Mouse (Mus musculus) skeletal muscle tissue, adult 2 months (tissue): ENCODE results near the gene Cnnm1.

Source experiments
- DNase-seq: peaks from one replicate; pipeline ENCODE4 v3.0.0-alpha.2; 2012; ENCODE audit warnings: low read depth, low spot score

Cnnm1 gene

GRCm38 (mm10) chr19:43511621-43512620 is 71.7 kb downstream of the Cnnm1 start:
- peak; percentile 69 for DNase-seq

- no peak for DNase-seq
These were observed 73.6 kb downstream of the Cnnm1 start for GRCm38 (mm10) chr19:43513874-43514273.

GRCm38 (mm10) chr19:43515668-43516396 is 75.6 kb downstream of the Cnnm1 start:
- DNase-seq = no peak

GRCm38 (mm10) chr19:43516397-43517035 is 76.3 kb downstream of the Cnnm1 start:
- no peak for DNase-seq

GRCm38 (mm10) chr19:43517320-43517719 is 77.1 kb downstream of the Cnnm1 start:
- no peak for DNase-seq

GRCm38 (mm10) chr19:43517808-43518207 is 77.6 kb downstream of the Cnnm1 start:
- DNase-seq = no peak

GRCm38 (mm10) chr19:43518261-43518660 is 78.0 kb downstream of the Cnnm1 start:
- DNase-seq = no peak

GRCm38 (mm10) chr19:43519226-43519625 is 79.0 kb downstream of the Cnnm1 start:
- no peak for DNase-seq

- DNase-seq = no peak
These were observed 80.2 kb downstream of the Cnnm1 start for GRCm38 (mm10) chr19:43520402-43520801.

- no peak for DNase-seq
These were observed 81.1 kb downstream of the Cnnm1 start for GRCm38 (mm10) chr19:43521362-43521761.

GRCm38 (mm10) chr19:43521996-43522395 is 81.8 kb downstream of the Cnnm1 start:
- no peak for DNase-seq

GRCm38 (mm10) chr19:43523551-43523950 is 83.3 kb downstream of the Cnnm1 start:
- no peak for DNase-seq

GRCm38 (mm10) chr19:43524187-43525103 is 84.2 kb downstream of the Cnnm1 start, which contains the start of gene Got1:
TSS of gene Got1 (minus strand) at chr19:43524605.
- peak; percentile 99 for DNase-seq

- DNase-seq = peak; percentile 95
These were observed 84.9 kb downstream of the Cnnm1 start for GRCm38 (mm10) chr19:43525104-43525482.

GRCm38 (mm10) chr19:43525566-43525965 is 85.3 kb downstream of the Cnnm1 start:
- no peak for DNase-seq

GRCm38 (mm10) chr19:43526025-43526424 is 85.8 kb downstream of the Cnnm1 start:
- DNase-seq = no peak

GRCm38 (mm10) chr19:43527131-43527530 is 86.9 kb downstream of the Cnnm1 start:
- peak; percentile 80 for DNase-seq

GRCm38 (mm10) chr19:43528056-43528587 is 87.9 kb downstream of the Cnnm1 start:
- DNase-seq = peak; percentile 83

GRCm38 (mm10) chr19:43530197-43530770 is 90.0 kb downstream of the Cnnm1 start:
- peak; percentile 82 for DNase-seq

- DNase-seq = no peak
These were observed 90.7 kb downstream of the Cnnm1 start for GRCm38 (mm10) chr19:43530921-43531320.
